Mouse (Mus musculus): ENCODE results near the gene Pde4d.

DNA sequence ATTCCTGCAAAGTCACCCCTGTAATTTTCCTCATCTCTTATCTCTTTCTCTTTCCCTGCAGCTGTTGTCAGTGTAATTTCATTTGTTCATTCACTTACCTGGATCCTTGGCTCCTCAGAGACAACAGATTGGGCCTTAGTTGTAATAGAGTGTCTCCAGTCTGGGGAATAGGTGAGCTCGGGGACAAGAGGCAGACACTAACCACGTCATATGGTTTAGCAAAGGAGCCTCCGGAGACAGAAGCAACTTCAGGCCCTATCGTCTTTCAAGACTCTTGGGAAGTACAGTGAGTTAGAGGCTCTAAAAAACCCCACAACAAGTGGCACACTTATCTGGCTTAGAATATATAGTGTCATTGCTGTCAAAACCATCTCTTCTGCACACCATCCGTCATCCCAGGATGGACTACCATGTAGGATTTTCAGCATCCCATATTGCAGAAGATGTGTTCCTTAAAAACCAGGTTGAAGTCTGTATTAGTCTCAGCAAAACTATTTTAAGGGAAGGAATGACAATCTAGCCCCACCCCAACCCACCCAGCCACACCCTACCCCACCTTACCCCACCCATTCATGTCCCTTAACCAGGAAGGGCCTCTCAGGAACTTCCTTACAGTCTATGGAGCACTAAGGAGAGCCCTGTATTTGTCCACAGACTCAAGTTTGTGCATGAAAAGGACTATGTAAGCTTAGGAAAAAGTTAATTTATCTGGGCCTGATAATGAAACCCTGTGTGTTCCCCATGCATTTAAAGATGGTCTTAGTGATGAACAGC is 1356.6 kb downstream of the Pde4d start:
- no peak for TF ChIP-seq POLR2A (IDR thresholded peaks at IDR 0.05; ENCODE audit: borderline replicate concordance, insufficient read depth, low read length)
- no peak for TF ChIP-seq CTCF (IDR thresholded peaks at IDR 0.05; ENCODE audit: borderline replicate concordance, insufficient read depth, low read depth, low read length)
